Mouse (Mus musculus) thymus, adult 2 months (tissue): ENCODE measurements at regions not wholly inside any gene's neighbourhood (a gene's known extent, or its start where the extent isn't known, plus 50 kb on each side); places are given as distances from the start of the nearest gene placed in this dataset.

Experiments
- DNase-seq: peaks from one replicate; pipeline ENCODE4 v3.0.0; 2021
- H3K27ac ChIP-seq: fragments of 200-500 bp; 2 replicates; pipeline ENCODE4 v1.5.1; 2012; ENCODE audit warnings: low read length, control low read depth; ENCODE audit not compliant: control insufficient read depth, insufficient read depth
- H3K27me3 ChIP-seq: fragments of 200-500 bp; 2 replicates; pipeline ENCODE4 v1.6.1; 2012; ENCODE audit warnings: mild to moderate bottlenecking, low read length, moderate library complexity, mixed read lengths; ENCODE audit not compliant: control insufficient read depth, insufficient read depth
- H3K36me3 ChIP-seq: fragments of 200-500 bp; 2 replicates; pipeline ENCODE4 v1.6.1; 2012; ENCODE audit warnings: mild to moderate bottlenecking, low read length, moderate library complexity; ENCODE audit not compliant: control insufficient read depth, insufficient read depth
- H3K4me1 ChIP-seq: fragments of 200-500 bp; replicated peaks from 2 replicates; pipeline ENCODE4 v1.6.1; 2012; ENCODE audit warnings: low read length; ENCODE audit not compliant: control insufficient read depth, insufficient read depth
- H3K4me3 ChIP-seq: fragments of 200-500 bp; 2 replicates; pipeline ENCODE4 v1.5.1; 2012; ENCODE audit warnings: mild to moderate bottlenecking, low read length, control low read depth, moderate library complexity; ENCODE audit not compliant: control insufficient read depth, insufficient read depth
- CTCF ChIP-seq: fragments of 200-500 bp; IDR thresholded peaks from 2 replicates; pipeline ENCODE4 v1.5.1; 2012; ENCODE audit warnings: mild to moderate bottlenecking, control low read depth, low read length, moderate library complexity, borderline replicate concordance; ENCODE audit not compliant: control insufficient read depth, poor library complexity, insufficient read depth; ENCODE audit errors: extremely low read depth
- POLR2A ChIP-seq: fragments of 200-500 bp; IDR thresholded peaks from 2 replicates; pipeline ENCODE4 v1.6.1; 2012; ENCODE audit warnings: mild to moderate bottlenecking, low read length, control low read depth, moderate library complexity; ENCODE audit not compliant: control insufficient read depth, poor library complexity, insufficient read depth; ENCODE audit errors: extremely low read depth
- WGBS: fragments of 180-500 bp; shearing (Covaris S2); methylation state at CpG from one replicate; pipeline ENCODE4 v1.1.7; 2018; 5-methylcytosine and 5-hydroxymethylcytosine counted together

- H3K4me1 ChIP-seq, result no peaks in the 10 kb centered on the region
- no peak overlapping the region for H3K27ac ChIP-seq
- TF ChIP-seq CTCF, result no peak
- no peak for TF ChIP-seq POLR2A
- 91% methylated on average over 3 of the region's 3 CpGs for WGBS
- DNase-seq, result no peak
- no peaks in the 10 kb centered on the region for H3K36me3 ChIP-seq
- no peak overlapping the region for H3K4me3 ChIP-seq
- H3K27me3 ChIP-seq, result no peaks in the 10 kb centered on the region
Observed at GRCm38 (mm10) chr1:138771307-138772011, 76.9 kb downstream of the Lhx9 start.

GRCm38 (mm10) chr1:138762876-138763275 is 85.5 kb downstream of the Lhx9 start:
- TF ChIP-seq POLR2A (no peak), CTCF (no peak)
- DNase-seq, result no peak
- H3K27me3 ChIP-seq, result no peaks in the 10 kb centered on the region
- no peaks in the 10 kb centered on the region for H3K4me1 ChIP-seq
- WGBS, result 95% methylated on average over 7 of the region's 7 CpGs
- no peak overlapping the region for H3K4me3 ChIP-seq
- no peak overlapping the region for H3K27ac ChIP-seq
- no peaks in the 10 kb centered on the region for H3K36me3 ChIP-seq

- H3K4me3 ChIP-seq, result no peak overlapping the region
- H3K4me1 ChIP-seq, result no peaks in the 10 kb centered on the region
- no peaks in the 10 kb centered on the region for H3K36me3 ChIP-seq
- TF ChIP-seq POLR2A (no peak), CTCF (no peak)
- H3K27me3 ChIP-seq, result no peaks in the 10 kb centered on the region
- DNase-seq, result no peak
- no peak overlapping the region for H3K27ac ChIP-seq
Observed at GRCm38 (mm10) chr1:138757777-138758176, 90.6 kb downstream of the Lhx9 start.

- no peak for DNase-seq
- H3K4me1 ChIP-seq, result no peaks in the 10 kb centered on the region
- 91% methylated on average over 3 of the region's 3 CpGs for WGBS
- H3K4me3 ChIP-seq, result no peak overlapping the region
- H3K27me3 ChIP-seq, result no peaks in the 10 kb centered on the region
- H3K27ac ChIP-seq, result no peak overlapping the region
- TF ChIP-seq POLR2A (no peak), CTCF (no peak)
- no peaks in the 10 kb centered on the region for H3K36me3 ChIP-seq
Observed at GRCm38 (mm10) chr1:138733308-138733707, 113.4 kb upstream of the Nek7 start.

- TF ChIP-seq CTCF, result no peak
- no peak for TF ChIP-seq POLR2A
- Histone ChIP-seq H3K27ac (no peak overlapping the region), H3K36me3 (no peaks in the 10 kb centered on the region), H3K4me1 (no peaks in the 10 kb centered on the region), H3K4me3 (no peak overlapping the region), H3K27me3 (no peaks in the 10 kb centered on the region)
- DNase-seq, result no peak
- WGBS, result 91% methylated on average over 12 of the region's 12 CpGs
Observed at GRCm38 (mm10) chr1:138731008-138731407, 111.1 kb upstream of the Nek7 start.

- H3K27ac ChIP-seq, result no peak overlapping the region
- WGBS, result 88% methylated on average over 2 of the region's 2 CpGs
- no peaks in the 10 kb centered on the region for H3K4me1 ChIP-seq
- no peak for DNase-seq
- H3K4me3 ChIP-seq, result no peak overlapping the region
- no peak for TF ChIP-seq POLR2A
- no peak for TF ChIP-seq CTCF
- H3K27me3 ChIP-seq, result no peaks in the 10 kb centered on the region
- H3K36me3 ChIP-seq, result no peaks in the 10 kb centered on the region
Observed at GRCm38 (mm10) chr1:138729089-138729699, 109.3 kb upstream of the Nek7 start.
